ENCODE assay signal across 19 mouse cellular contexts in genomic region chr19:38372460-38373102, GRCm38 (mm10). TPM values are rescaled to one million over a fixed set of nuclear protein-coding genes. Genes with fewer than 3 reads are reported as not detected.
DNase-seq lines count a peak whose midpoint lies in the region; ATAC-seq lines count a peak whose summit lies in the region.
"Had no signal": no experiment of that assay in that cellular context is flagged by ENCODE, and none has a peak within 500 bp of the region (broad histone marks: within the 10 kb centered on the region; RNA-seq: fewer than 3 reads in every experiment).

No protein-coding gene starts in this region.

- H3K27me3 ChIP-seq in liver, embryonic 15.5 days, result peaks cover 22% of the 10 kb centered on the region
- no peaks in the 10 kb centered on the region for H3K27me3 ChIP-seq in liver, embryonic 11.5 days (replicated peaks; ENCODE audit: control insufficient read depth, insufficient read depth, low read length)
- no peaks in the 10 kb centered on the region for H3K27me3 ChIP-seq in stomach, embryonic 16.5 days (ENCODE audit: control insufficient read depth, insufficient read depth, low read length)

- H3K4me1 ChIP-seq in liver, embryonic 15.5 days (replicated peaks), result 0 out of 2 replicates have a peak, but pooled peaks cover 4% of the 10 kb centered on the region
- H3K4me1 ChIP-seq in liver, embryonic 11.5 days (replicated peaks; ENCODE audit: control insufficient read depth, insufficient read depth, low read length), result no peaks in the 10 kb centered on the region
- peaks cover 5% of the 10 kb centered on the region; the same call in 1 of the 2 replicates for H3K4me1 ChIP-seq in stomach, embryonic 16.5 days (ENCODE audit: control insufficient read depth, insufficient read depth, low read length)
- H3K4me1 ChIP-seq: heart, embryonic 13.5 days; limb, embryonic 15.5 days had no signal

- no peak overlapping the region for H3K9ac ChIP-seq in liver, embryonic 15.5 days
- H3K9ac ChIP-seq in liver, embryonic 11.5 days (ENCODE audit: low read depth, low read length), result no peak overlapping the region
- H3K9ac ChIP-seq in stomach, embryonic 16.5 days (ENCODE audit: low read length), result no peak overlapping the region
- H3K9ac ChIP-seq: forebrain, postnatal 0 days; heart, embryonic 13.5 days; limb, embryonic 15.5 days had no signal

- no peak for DNase-seq in liver, embryonic 11.5 days (ENCODE audit: low spot score)
- peak; percentile 70 for DNase-seq in kidney, adult 11 months
- DNase-seq in kidney, postnatal 14 days, result peak; percentile 75
- DNase-seq in adipocyte (ENCODE audit: low spot score), result no peak
- DNase-seq in cerebellum, adult 18-20 months, result no peak
- DNase-seq in gastrocnemius, adult 18-20 months (ENCODE audit: low spot score), result no peak
- DNase-seq: cerebellum, adult 11-12 months; forebrain, postnatal 0 days; gastrocnemius, postnatal 14 days; midbrain, embryonic 14.5 days; thymus, adult 18-20 months had no signal

- no peak overlapping the region for H3K27ac ChIP-seq in liver, embryonic 15.5 days (replicated peaks)
- no peak overlapping the region for H3K27ac ChIP-seq in liver, embryonic 11.5 days (ENCODE audit: low read depth, low read length)
- no peak overlapping the region for H3K27ac ChIP-seq in stomach, embryonic 16.5 days (ENCODE audit: low read length)
- H3K27ac ChIP-seq: heart, embryonic 13.5 days; hindbrain, embryonic 10.5 days; limb, embryonic 15.5 days; macrophage had no signal

- H3K36me3 ChIP-seq in liver, embryonic 15.5 days (replicated peaks), result no peaks in the 10 kb centered on the region
- H3K36me3 ChIP-seq in liver, embryonic 11.5 days (ENCODE audit: control insufficient read depth, insufficient read depth, low read length), result no peaks in the 10 kb centered on the region
- no peaks in the 10 kb centered on the region for H3K36me3 ChIP-seq in stomach, embryonic 16.5 days (ENCODE audit: control insufficient read depth, insufficient read depth, low read length)
- H3K36me3 ChIP-seq: G1E; heart, embryonic 13.5 days; hindbrain, embryonic 10.5 days; limb, embryonic 15.5 days had no signal

- no peak overlapping the region for H3K4me3 ChIP-seq in liver, embryonic 15.5 days (replicated peaks)
- H3K4me3 ChIP-seq in liver, embryonic 11.5 days (ENCODE audit: low read depth, low read length), result no peak overlapping the region
- no peak overlapping the region for H3K4me3 ChIP-seq in stomach, embryonic 16.5 days (replicated peaks; ENCODE audit: low read length)
- H3K4me3 ChIP-seq: heart, embryonic 13.5 days; hindbrain, embryonic 10.5 days; limb, embryonic 15.5 days had no signal

- no peaks in the 10 kb centered on the region for H3K9me3 ChIP-seq in liver, embryonic 15.5 days (replicated peaks)
- no peaks in the 10 kb centered on the region for H3K9me3 ChIP-seq in liver, embryonic 11.5 days (ENCODE audit: control insufficient read depth, low read length)
- no peaks in the 10 kb centered on the region for H3K9me3 ChIP-seq in stomach, embryonic 16.5 days (replicated peaks; ENCODE audit: control insufficient read depth, low read length)
- H3K9me3 ChIP-seq: G1E; heart, embryonic 13.5 days; hindbrain, embryonic 10.5 days; limb, embryonic 15.5 days had no signal

- WGBS in liver, embryonic 15.5 days (ENCODE audit: insufficient replicate concordance), result 28% methylated on average over 11 of the region's 11 CpGs
- WGBS in liver, embryonic 11.5 days, result 24% methylated on average over 11 of the region's 11 CpGs
- 21% methylated on average over 11 of the region's 11 CpGs for WGBS in stomach, embryonic 16.5 days

- H3K4me2 ChIP-seq in liver, embryonic 15.5 days, result no peak overlapping the region; the same call in 1 of the 2 replicates
- H3K4me2 ChIP-seq in liver, embryonic 11.5 days, result no peak overlapping the region
- H3K4me2 ChIP-seq in stomach, embryonic 16.5 days (ENCODE audit: low read depth, low read length), result no peak overlapping the region
- H3K4me2 ChIP-seq: heart, embryonic 13.5 days; limb, embryonic 15.5 days had no signal

- ATAC-seq in liver, embryonic 15.5 days (ENCODE audit: insufficient read depth), result peak; percentile 61; the same call in 1 of the 2 replicates
- ATAC-seq in liver, embryonic 11.5 days (replicated peaks; ENCODE audit: low FRiP score), result no peak
- ATAC-seq in stomach, embryonic 16.5 days (ENCODE audit: insufficient read depth, low FRiP score), result peak; percentile 50; the same call in 1 of the 2 replicates
- ATAC-seq: forebrain, postnatal 0 days; inflammation-experienced regulatory T-cells, adult 6 months had no signal

RNA-seq across cellular contexts. Expression of gene Slc35g1, which starts 23.2 kb away (rescaled TPM):
- 3.9 and 4.2 TPM in 2 replicates for polyA plus RNA-seq in liver, embryonic 15.5 days (2015; fragmentation: Nextera tagmentation; extraction: Ambion mirVana)
- polyA plus RNA-seq in liver, embryonic 11.5 days (2014; fragmentation: Nextera tagmentation; extraction: Ambion mirVana), result 9.1 and 9.4 TPM in 2 replicates
- 9.0 and 9.1 TPM in 2 replicates for polyA plus RNA-seq in stomach, embryonic 16.5 days (2015; fragmentation: Nextera tagmentation; extraction: Ambion mirVana)
- total RNA-seq in gastrocnemius, adult 18-20 months (2021), result 1 to 10 TPM; 1.7 to 2.0 TPM

Comparison
In these comparisons a context has a peak if more than half of its experiments do, and no peak if none do; other contexts are left out.
1. DNase-seq: peak in kidney, adult 11 months (single experiment) and kidney, postnatal 14 days (single experiment); none in liver, embryonic 11.5 days (single experiment), adipocyte (single experiment), cerebellum, adult 18-20 months (0 of 2) and gastrocnemius, adult 18-20 months (single experiment).